Mouse (Mus musculus): ENCODE measurements around the gene Gar1. TPM values are rescaled to one million over a fixed set of nuclear protein-coding genes. Genes with fewer than 3 reads are reported as not detected.

Gene Gar1
- total RNA-seq, 2 experiments from 2014 or later, result 13.8 to 21.3 TPM

DNA sequence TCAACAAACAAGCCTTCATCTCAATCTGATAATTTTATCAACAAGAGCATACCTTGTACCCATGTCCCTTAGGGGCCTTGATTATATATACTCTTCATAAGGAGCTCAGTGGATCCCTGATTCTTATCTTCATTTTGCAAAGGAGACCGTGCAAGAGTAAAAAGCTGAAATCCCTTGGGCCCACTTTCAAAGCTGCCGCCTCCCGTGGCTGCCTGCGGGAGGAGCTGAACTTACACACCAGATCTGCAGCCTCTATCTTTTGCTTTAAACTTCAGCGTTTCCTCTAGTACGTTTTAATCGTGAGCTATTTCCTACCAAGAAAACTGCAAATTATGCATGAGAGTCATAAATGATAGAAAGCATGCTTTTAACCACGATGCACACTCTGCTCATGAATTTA, 9.5 kb downstream of the Gar1 start:
- DNase-seq, result no peak
- intact Hi-C loops (cut with DNase I), result loop anchor here (2.0 kb wide), 1 partner anchor 257 kb away; no protein-coding TSS in a partner anchor

DNA sequence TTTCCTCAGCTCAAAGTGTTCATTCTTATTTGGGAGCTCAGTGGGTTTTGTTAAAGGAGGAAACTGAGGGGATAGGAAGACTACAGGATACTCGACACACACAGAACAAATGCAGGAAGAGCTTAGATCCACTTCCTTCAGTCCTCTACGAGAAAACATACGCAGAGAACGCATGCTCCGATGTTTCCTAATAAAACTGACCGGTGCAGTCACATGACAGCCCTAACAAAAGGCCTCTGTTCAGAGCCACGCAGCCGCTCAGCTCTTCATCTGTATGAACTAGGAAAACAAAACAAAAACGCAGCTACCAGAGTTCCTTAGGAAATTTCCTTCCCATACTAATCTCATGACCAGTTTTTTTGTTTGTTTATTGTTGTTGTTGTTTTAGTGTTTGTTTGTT, 10.3 kb downstream of the Gar1 start:
- DNase-seq, result no peak
- intact Hi-C loops (cut with DNase I), result no loop called here

DNA sequence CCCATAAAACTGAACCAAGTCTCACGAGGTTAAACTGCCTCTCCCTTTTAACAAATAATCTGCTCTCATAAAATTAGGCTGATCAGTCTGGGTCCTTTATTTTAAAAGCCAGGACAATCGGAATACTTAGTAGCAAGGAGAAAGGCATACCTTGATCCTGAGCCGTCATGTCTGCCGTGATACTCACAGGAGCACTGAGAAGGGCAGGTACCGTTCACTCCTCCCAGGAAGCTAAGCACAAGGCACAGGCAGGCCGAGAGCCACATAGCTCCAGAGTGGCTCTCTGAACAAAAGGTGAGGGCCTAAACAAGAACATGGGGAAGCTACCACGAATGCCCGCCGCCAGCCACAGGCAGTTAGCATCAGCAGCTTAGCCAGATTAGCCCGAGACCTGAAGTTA, 27.4 kb downstream of the Gar1 start, which contains the start of gene Lrit3:
Gene Lrit3, minus strand, starts transcription at position 266 of the 400 bp plus-strand sequence.
- DNase-seq, result no peak
- intact Hi-C loops (cut with DNase I), result no loop called here

GRCm38 (mm10) chr3:129799011-129799410, 32.2 kb downstream of the Gar1 start:
- no peak for DNase-seq
- intact Hi-C loops (cut with DNase I), result no loop called here

DNA sequence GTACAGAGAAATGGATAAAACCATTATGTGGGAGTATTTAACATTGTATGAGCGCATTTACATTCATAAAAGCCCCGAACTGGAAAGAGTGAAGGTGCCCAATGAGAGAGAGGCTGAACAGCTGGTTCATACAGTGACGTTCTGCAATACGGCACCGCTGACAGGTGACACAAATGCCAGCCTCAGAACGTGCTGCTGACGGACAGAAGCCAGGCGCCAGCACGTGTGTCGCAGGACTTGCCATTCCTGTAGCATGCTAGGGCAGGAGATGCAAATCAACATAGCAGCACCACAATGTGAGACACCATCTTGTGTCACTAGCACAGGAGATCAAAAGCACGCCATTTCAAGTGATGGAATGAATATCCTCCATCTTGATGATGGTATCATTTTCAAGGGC, 32.6 kb downstream of the Gar1 start:
- DNase-seq, result no peak
- intact Hi-C loops (cut with DNase I), result no loop called here

- DNase-seq, result no peak
- intact Hi-C loops (cut with DNase I), result no loop called here
Observed at GRCm38 (mm10) chr3:129797341-129797740, 33.9 kb downstream of the Gar1 start.

- DNase-seq, result no peak
- intact Hi-C loops (cut with DNase I), result no loop called here
Observed at GRCm38 (mm10) chr3:129793801-129794200, 37.4 kb downstream of the Gar1 start.

- intact Hi-C loops (cut with DNase I), result no loop called here
- DNase-seq, result no peak
Observed at GRCm38 (mm10) chr3:129782746-129783145, 48.5 kb downstream of the Gar1 start.

GRCm38 (mm10) chr3:129781435-129781834, 49.8 kb downstream of the Gar1 start:
- intact Hi-C loops (cut with DNase I), result no loop called here
- DNase-seq, result no peak

Other genes starting within 250 kb of the Gar1 start
- gene Egf, start 76.1 kb downstream of the Gar1 start, total RNA-seq (2021), result 1 to 10 TPM; 2.4 to 3.5 TPM
- gene Lrit3, start 27.4 kb downstream of the Gar1 start, total RNA-seq (2021), result not detected
- gene Rrh, start 8.8 kb downstream of the Gar1 start, total RNA-seq (2021), result not detected
- 1 to 10 TPM in 1 of 2 experiments, under 1 TPM in 1; 0.92 to 1.1 TPM for gene Cfi, start 4.5 kb upstream of the Gar1 start, total RNA-seq (2021)
- gene Pla2g12a, start 47.2 kb upstream of the Gar1 start, total RNA-seq (2021), result 10 to 100 TPM; 41.2 to 53.0 TPM
- gene Casp6, start 70.0 kb upstream of the Gar1 start, total RNA-seq (2021), result 10 to 100 TPM; 12.5 to 13.6 TPM
- gene Mcub, start 138.8 kb upstream of the Gar1 start, total RNA-seq (2021), result 1 to 10 TPM; 2.4 to 2.7 TPM
- 10 to 100 TPM; 28.4 to 35.1 TPM for gene Sec24b, start 230.2 kb upstream of the Gar1 start, total RNA-seq (2021)

All from heart, postnatal 36 days (tissue).